In the genomic region with DNA sequence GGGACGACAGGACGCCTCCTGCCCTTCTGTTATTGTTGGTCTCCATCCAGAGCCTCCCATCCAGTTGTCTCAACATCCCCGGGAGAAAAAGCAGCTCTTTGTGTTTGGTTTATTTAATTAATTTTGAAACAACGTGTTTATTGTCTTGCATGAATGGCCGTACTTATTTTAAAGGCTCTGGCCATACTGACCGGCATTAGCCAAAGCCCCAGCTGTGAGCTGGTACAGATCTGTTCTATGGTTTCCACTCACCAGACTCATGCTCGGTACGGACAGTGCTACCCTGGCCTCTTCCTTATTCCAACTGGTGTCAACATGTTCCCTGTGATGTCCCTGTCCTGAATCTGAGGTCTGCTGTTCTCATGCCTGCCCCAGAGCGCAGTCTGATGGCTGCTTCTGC, we compare ENCODE assay signal across 27 mouse cellular contexts. TPM values are rescaled to one million over a fixed set of nuclear protein-coding genes. Genes with fewer than 3 reads are reported as not detected.
A peak's percentile ranks its signal among the peaks of the same experiment; 100 is the strongest.
DNase-seq lines count a peak whose midpoint lies in the region; ATAC-seq and TF ChIP-seq lines count a peak whose summit lies in the region.
"Had no signal": no experiment of that assay in that cellular context is flagged by ENCODE, and none has a peak within 500 bp of the region (broad histone marks: within the 10 kb centered on the region; RNA-seq: fewer than 3 reads in every experiment).

No protein-coding gene starts in this region.

- H3K36me3 ChIP-seq in embryonic facial prominence, embryonic 14.5 days (ENCODE audit: control insufficient read depth, insufficient read depth, low read length): no peaks in the 10 kb centered on the region
- H3K36me3 ChIP-seq in hindbrain, postnatal 0 days (ENCODE audit: insufficient read depth, low read length): no peaks in the 10 kb centered on the region
- H3K36me3 ChIP-seq: embryonic facial prominence, embryonic 15.5 days; forebrain, embryonic 10.5 days; heart, embryonic 12.5 days; hindbrain, embryonic 10.5 days had no signal

- no peak for DNase-seq in frontal cortex, postnatal 25 days (ENCODE audit: low spot score in 2 of 2)
- peak; percentile 77 for DNase-seq in layer of hippocampus, adult 9-11 months
- DNase-seq in layer of hippocampus, postnatal 10 days (ENCODE audit: low spot score in 2 of 2): no peak
- peak; percentile 78 for DNase-seq in MN1 (ENCODE audit: low spot score)
- DNase-seq in embryonic facial prominence, embryonic 14.5 days (ENCODE audit: low spot score): no peak
- DNase-seq in hindbrain, postnatal 0 days (ENCODE audit: low spot score): no peak
- DNase-seq: adrenal gland, adult 2 months; adrenal gland, postnatal 25 days; cerebellum, adult 8-10 months; cerebellum, postnatal 14 days; gastrocnemius, postnatal 25 days had no signal

- no peaks in the 10 kb centered on the region for H3K27me3 ChIP-seq in embryonic facial prominence, embryonic 14.5 days (replicated peaks; ENCODE audit: control insufficient read depth, insufficient read depth, low read length)
- 0 out of 2 replicates have a peak, but pooled peaks cover 2% of the 10 kb centered on the region for H3K27me3 ChIP-seq in hindbrain, postnatal 0 days (ENCODE audit: insufficient read depth, low read length)
- H3K27me3 ChIP-seq: embryonic facial prominence, embryonic 15.5 days; heart, embryonic 12.5 days had no signal

- peak overlapping the region; percentile 21; the same call in 1 of the 2 replicates for H3K27ac ChIP-seq in embryonic facial prominence, embryonic 14.5 days (replicated peaks; ENCODE audit: low read depth, low read length)
- H3K27ac ChIP-seq in hindbrain, postnatal 0 days: no peak overlapping the region
- H3K27ac ChIP-seq: embryonic facial prominence, embryonic 15.5 days; forebrain, embryonic 10.5 days; hindbrain, embryonic 10.5 days; hindbrain, embryonic 14.5 days had no signal

- H3K4me2 ChIP-seq in embryonic facial prominence, embryonic 14.5 days (ENCODE audit: low read depth, low read length): no peak overlapping the region; the same call in 1 of the 2 replicates
- no peak overlapping the region for H3K4me2 ChIP-seq in hindbrain, postnatal 0 days (ENCODE audit: low read depth, low read length)
- H3K4me2 ChIP-seq: embryonic facial prominence, embryonic 15.5 days; heart, embryonic 12.5 days; hindbrain, embryonic 14.5 days had no signal

- H3K9ac ChIP-seq in embryonic facial prominence, embryonic 14.5 days (ENCODE audit: low read depth, low read length): no peak overlapping the region
- no peak overlapping the region for H3K9ac ChIP-seq in hindbrain, postnatal 0 days (replicated peaks; ENCODE audit: low read length)
- H3K9ac ChIP-seq: embryonic facial prominence, embryonic 15.5 days; heart, embryonic 12.5 days; hindbrain, embryonic 14.5 days had no signal

- H3K9me3 ChIP-seq in embryonic facial prominence, embryonic 14.5 days (ENCODE audit: control insufficient read depth, low read length): peaks cover 6% of the 10 kb centered on the region; the same call in 1 of the 2 replicates
- no peaks in the 10 kb centered on the region for H3K9me3 ChIP-seq in hindbrain, postnatal 0 days (ENCODE audit: low read length)
- H3K9me3 ChIP-seq: embryonic facial prominence, embryonic 15.5 days; forebrain, embryonic 10.5 days; hindbrain, embryonic 10.5 days had no signal

- no peak for TF ChIP-seq CTCF in hindbrain, postnatal 0 days (IDR thresholded peaks at IDR 0.05; ENCODE audit: low read depth)

- H3K4me1 ChIP-seq in embryonic facial prominence, embryonic 14.5 days (ENCODE audit: control insufficient read depth, insufficient read depth, low read length): peaks cover 6% of the 10 kb centered on the region; the same call in 1 of the 2 replicates
- no peaks in the 10 kb centered on the region for H3K4me1 ChIP-seq in hindbrain, postnatal 0 days (ENCODE audit: insufficient read depth, low read length)
- H3K4me1 ChIP-seq: forebrain, embryonic 10.5 days; hindbrain, embryonic 10.5 days had no signal

- 70% methylated on average over 9 of the region's 9 CpGs for WGBS in embryonic facial prominence, embryonic 14.5 days
- 69% methylated on average over 9 of the region's 9 CpGs for WGBS in hindbrain, postnatal 0 days

- no peak overlapping the region for H3K4me3 ChIP-seq in embryonic facial prominence, embryonic 14.5 days (ENCODE audit: low read depth, low read length)
- H3K4me3 ChIP-seq in hindbrain, postnatal 0 days (ENCODE audit: low read length): no peak overlapping the region
- H3K4me3 ChIP-seq: embryonic facial prominence, embryonic 15.5 days; erythroblast, embryonic 14.5 days; forebrain, embryonic 10.5 days; heart, embryonic 12.5 days; hindbrain, embryonic 10.5 days had no signal

- ATAC-seq in frontal cortex, adult (ENCODE audit: low TSS enrichment): peak; percentile 67
- no peak for ATAC-seq in embryonic facial prominence, embryonic 14.5 days (ENCODE audit: low read depth)
- no peak for ATAC-seq in hindbrain, postnatal 0 days
- ATAC-seq: forebrain, embryonic 14.5 days had no signal

RNA-seq across cellular contexts. Expression of gene Pigt, which starts 18.6 kb away (rescaled TPM):
- total RNA-seq in layer of hippocampus, postnatal 10 days (2021): 100 to 1,000 TPM; 106 to 109 TPM
- 72.9 and 76.9 TPM in 2 replicates for polyA plus RNA-seq in embryonic facial prominence, embryonic 14.5 days (2014; fragmentation: Nextera tagmentation; extraction: Ambion mirVana)
- 118 and 134 TPM in 2 replicates for total RNA-seq in hindbrain, postnatal 0 days (2014; rRNA removed)
- 102 and 116 TPM in 2 replicates for polyA plus RNA-seq in hindbrain, postnatal 0 days (2015; fragmentation: Nextera tagmentation; extraction: Ambion mirVana)

RNA-seq across cellular contexts. Expression of gene Dbndd2, which starts 30.0 kb away (rescaled TPM):
- total RNA-seq in layer of hippocampus, postnatal 10 days (2021): 10 to 100 TPM; 58.9 to 61.0 TPM
- polyA plus RNA-seq in embryonic facial prominence, embryonic 14.5 days (2014; fragmentation: Nextera tagmentation; extraction: Ambion mirVana): 4.1 and 10.5 TPM in 2 replicates
- total RNA-seq in hindbrain, postnatal 0 days (2014; rRNA removed): 29.5 and 30.9 TPM in 2 replicates
- polyA plus RNA-seq in hindbrain, postnatal 0 days (2015; fragmentation: Nextera tagmentation; extraction: Ambion mirVana): 37.2 and 38.0 TPM in 2 replicates

RNA-seq across cellular contexts. Expression of gene Trp53tg5, which starts 42.4 kb away (rescaled TPM):
- not detected for total RNA-seq in layer of hippocampus, postnatal 10 days (2021)
- not detected in 2 replicates for polyA plus RNA-seq in embryonic facial prominence, embryonic 14.5 days (2014; fragmentation: Nextera tagmentation; extraction: Ambion mirVana)
- not detected in 2 replicates for total RNA-seq in hindbrain, postnatal 0 days (2014; rRNA removed)
- not detected in 2 replicates for polyA plus RNA-seq in hindbrain, postnatal 0 days (2015; fragmentation: Nextera tagmentation; extraction: Ambion mirVana)
- total RNA-seq: adrenal gland, adult 2 months; adrenal gland, postnatal 25 days; CH12.LX; gastrocnemius, adult 18-20 months; gastrocnemius, postnatal 25 days; granulocyte monocyte progenitor cell, adult 5-6 weeks; heart, adult 8-10 months; heart, postnatal 25 days had no signal
- polyA plus RNA-seq: adrenal gland, adult 2 months; cortical plate, adult 2 months; embryonic facial prominence, embryonic 15.5 days; erythroblast, embryonic 14.5 days; forebrain, embryonic 10.5 days; forebrain, embryonic 14.5 days; frontal cortex, adult 2 months; heart, embryonic 16.5 days; hindbrain, embryonic 10.5 days had no signal

RNA-seq across cellular contexts. Expression of gene Wfdc2, which starts 46.3 kb away (rescaled TPM):
- total RNA-seq in layer of hippocampus, postnatal 10 days (2021): under 1 TPM in 1 of 2 experiments, not detected in 1; 0.73 TPM
- 53.7 and 62.4 TPM in 2 replicates for polyA plus RNA-seq in embryonic facial prominence, embryonic 14.5 days (2014; fragmentation: Nextera tagmentation; extraction: Ambion mirVana)
- total RNA-seq in hindbrain, postnatal 0 days (2014; rRNA removed): 1.5 and 2.7 TPM in 2 replicates
- polyA plus RNA-seq in hindbrain, postnatal 0 days (2015; fragmentation: Nextera tagmentation; extraction: Ambion mirVana): 3.1 and 4.5 TPM in 2 replicates
- total RNA-seq: adrenal gland, adult 2 months; adrenal gland, postnatal 25 days; CH12.LX; gastrocnemius, adult 18-20 months; gastrocnemius, postnatal 25 days; granulocyte monocyte progenitor cell, adult 5-6 weeks had no signal
- polyA plus RNA-seq: erythroblast, embryonic 14.5 days had no signal

RNA-seq across cellular contexts. Expression of gene Gm20458, which starts 55.1 kb away (rescaled TPM):
- 10 to 100 TPM in 1 of 2 experiments, 1 to 10 TPM in 1; 4.1 to 17.9 TPM for total RNA-seq in layer of hippocampus, postnatal 10 days (2021)
- 12.5 and 14.7 TPM in 2 replicates for polyA plus RNA-seq in embryonic facial prominence, embryonic 14.5 days (2014; fragmentation: Nextera tagmentation; extraction: Ambion mirVana)
- 34.4 and 36.9 TPM in 2 replicates for total RNA-seq in hindbrain, postnatal 0 days (2014; rRNA removed)
- polyA plus RNA-seq in hindbrain, postnatal 0 days (2015; fragmentation: Nextera tagmentation; extraction: Ambion mirVana): 9.6 and 10.8 TPM in 2 replicates
- total RNA-seq: granulocyte monocyte progenitor cell, adult 5-6 weeks had no signal
- polyA plus RNA-seq: erythroblast, embryonic 14.5 days had no signal

Comparison
In these comparisons a context has a peak if more than half of its experiments do, and no peak if none do; other contexts are left out.
1. DNase-seq: peak in layer of hippocampus, adult 9-11 months (single experiment) and MN1 (single experiment); none in frontal cortex, postnatal 25 days (0 of 2), layer of hippocampus, postnatal 10 days (0 of 2), embryonic facial prominence, embryonic 14.5 days (single experiment) and hindbrain, postnatal 0 days (single experiment).